Mouse (Mus musculus) stomach, embryonic 15.5 days (tissue): ENCODE measurements around the gene Ccdc40. TPM values are rescaled to one million over a fixed set of nuclear protein-coding genes. Genes with fewer than 3 reads are reported as not detected.

Experiments used
- ATAC-seq: fragments of 200-750 bp; cut with Nextera tagmentation; 2 replicates; pipeline ENCODE4 v1.8.0; 2017; ENCODE audit warnings: low read depth, moderate number of reproducible peaks, moderate TSS enrichment; ENCODE audit not compliant: insufficient read depth, low FRiP score
- H3K27ac ChIP-seq: fragments of 300-500 bp; sonication (generic); 2 replicates; pipeline ENCODE4 v1.5.1; 2015; ENCODE audit warnings: mild to moderate bottlenecking, inconsistent platforms
- H3K27me3 ChIP-seq: fragments of 300-500 bp; sonication (generic); replicated peaks from 2 replicates; pipeline ENCODE4 v1.6.1; 2015; ENCODE audit warnings: inconsistent platforms
- H3K36me3 ChIP-seq: fragments of 300-500 bp; sonication (generic); 2 replicates; pipeline ENCODE4 v1.6.1; 2015; ENCODE audit warnings: inconsistent platforms
- H3K4me1 ChIP-seq: fragments of 300-500 bp; sonication (generic); 2 replicates; pipeline ENCODE4 v1.6.1; 2015; ENCODE audit warnings: inconsistent platforms
- H3K4me2 ChIP-seq: fragments of 300-500 bp; sonication (generic); 2 replicates; pipeline ENCODE4 v1.6.1; 2015; ENCODE audit warnings: mild to moderate bottlenecking, inconsistent platforms
- H3K4me3 ChIP-seq: fragments of 300-500 bp; sonication (generic); replicated peaks from 2 replicates; pipeline ENCODE4 v1.5.1; 2015; ENCODE audit warnings: inconsistent platforms
- H3K9ac ChIP-seq: fragments of 300-500 bp; sonication (generic); 2 replicates; pipeline ENCODE4 v1.6.1; 2015; ENCODE audit warnings: inconsistent platforms
- H3K9me3 ChIP-seq: fragments of 300-500 bp; sonication (generic); 2 replicates; pipeline ENCODE4 v1.6.1; 2016; ENCODE audit warnings: inconsistent platforms
- WGBS: fragments of 180-500 bp; shearing (Covaris S2); methylation state at CpG from one replicate; pipeline ENCODE4 v1.1.7; 2015; 5-methylcytosine and 5-hydroxymethylcytosine counted together
- polyA plus RNA-seq: library from polyadenylated mRNA; unstranded; fragments of >200 nt; fragmentation: Nextera tagmentation; extraction: Ambion mirVana; gene quantifications from 2 replicates; pipeline ENCODE4 v1.2.1, GENCODE M21; 2015

Gene Ccdc40
- polyA plus RNA-seq, 1 experiment from 2014 or later = 2.6 TPM

DNA sequence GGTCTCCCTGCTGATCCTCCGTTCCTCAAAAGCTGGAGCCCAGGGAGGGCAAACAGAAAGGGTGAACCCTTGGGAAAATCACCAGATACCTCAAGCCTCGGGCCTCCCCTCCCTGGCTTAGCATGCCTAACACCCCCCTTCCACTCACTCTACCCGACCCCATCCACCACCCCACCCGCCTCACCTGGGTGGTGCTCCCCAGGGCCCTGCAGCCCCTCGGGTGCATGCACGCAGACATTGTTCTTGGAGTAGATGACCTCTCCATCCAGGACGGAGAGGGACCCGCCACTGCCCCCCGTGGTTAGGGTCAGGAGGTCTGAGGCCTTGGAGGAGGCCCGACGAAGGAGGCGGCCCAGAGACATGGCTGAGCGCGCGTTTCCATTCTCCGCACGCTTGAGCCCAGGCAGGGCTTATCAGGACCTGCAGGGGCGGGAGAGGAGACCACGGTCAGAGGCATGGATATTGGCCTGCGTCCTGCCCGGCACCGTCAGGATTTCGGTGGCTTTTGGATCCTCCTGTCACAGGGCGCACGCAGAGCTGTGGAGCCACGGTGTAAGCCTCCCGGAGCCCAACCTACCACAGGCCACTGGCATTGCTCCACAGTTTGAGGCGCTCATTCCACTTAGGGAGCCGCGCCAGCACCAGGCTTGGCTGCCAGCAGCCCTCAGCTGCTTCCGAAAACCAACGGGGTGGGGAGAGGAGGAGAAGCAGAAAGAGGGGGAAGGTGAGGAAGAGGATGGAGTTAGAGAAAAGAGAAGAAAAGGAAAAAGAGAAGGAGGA lies 17.9 kb upstream of the Ccdc40 start:
- 66% methylated on average over 32 of the region's 32 CpGs for WGBS
- H3K4me2 ChIP-seq = 0 out of 2 replicates have a peak overlapping the region, but pooled peaks have one; percentile 1
- H3K9ac ChIP-seq = no peak overlapping the region
- H3K4me1 ChIP-seq = peaks cover 50% of the 10 kb centered on the region
- H3K9me3 ChIP-seq = no peaks in the 10 kb centered on the region
- ATAC-seq = no peak
- H3K27ac ChIP-seq = peak overlapping the region; percentile 59
- no peak overlapping the region for H3K4me3 ChIP-seq
- H3K27me3 ChIP-seq = no peaks in the 10 kb centered on the region
- peaks cover 15% of the 10 kb centered on the region for H3K36me3 ChIP-seq

DNA sequence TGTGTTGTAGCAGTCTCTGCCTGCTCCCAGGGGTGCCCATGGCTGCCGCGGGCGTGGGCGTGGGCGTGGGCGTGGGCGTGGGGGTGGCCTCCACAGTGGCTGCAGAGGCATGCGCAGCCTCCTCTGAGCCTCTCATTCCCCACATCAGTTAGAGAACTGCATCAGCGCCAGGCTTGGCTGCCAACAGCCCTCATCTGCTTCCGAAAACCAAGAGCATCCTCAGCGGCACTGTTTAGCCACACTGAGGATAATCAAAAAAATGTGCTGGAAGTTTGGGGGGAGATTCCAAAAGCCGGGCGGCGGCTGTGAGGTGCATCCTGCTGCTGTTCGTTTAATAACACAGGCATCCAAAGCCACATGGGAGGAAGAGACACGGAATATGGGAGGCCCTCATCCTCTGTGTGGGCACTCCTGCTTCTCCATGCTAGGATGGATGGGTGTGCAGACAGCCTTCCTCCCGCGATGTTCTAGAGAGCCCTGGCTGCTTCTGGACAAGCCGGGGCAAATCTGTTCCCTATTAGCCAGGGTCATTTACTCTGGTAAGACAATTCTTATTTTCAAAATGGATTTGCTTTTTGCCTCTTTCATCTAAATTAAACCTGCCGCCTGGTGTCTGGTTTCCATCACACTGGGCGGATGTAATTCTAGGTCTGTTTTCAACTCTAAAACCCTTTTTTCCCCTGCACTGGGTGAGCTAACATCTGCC lies 16.6 kb upstream of the Ccdc40 start:
- Histone ChIP-seq H3K36me3 (peaks cover 13% of the 10 kb centered on the region), H3K4me3 (no peak overlapping the region), H3K4me1 (peaks cover 61% of the 10 kb centered on the region), H3K9ac (no peak overlapping the region), H3K9me3 (no peaks in the 10 kb centered on the region), H3K27me3 (no peaks in the 10 kb centered on the region), H3K27ac (no peak overlapping the region), H3K4me2 (no peak overlapping the region)
- ATAC-seq = no peak
- WGBS = 80% methylated on average over 21 of the region's 21 CpGs

DNA sequence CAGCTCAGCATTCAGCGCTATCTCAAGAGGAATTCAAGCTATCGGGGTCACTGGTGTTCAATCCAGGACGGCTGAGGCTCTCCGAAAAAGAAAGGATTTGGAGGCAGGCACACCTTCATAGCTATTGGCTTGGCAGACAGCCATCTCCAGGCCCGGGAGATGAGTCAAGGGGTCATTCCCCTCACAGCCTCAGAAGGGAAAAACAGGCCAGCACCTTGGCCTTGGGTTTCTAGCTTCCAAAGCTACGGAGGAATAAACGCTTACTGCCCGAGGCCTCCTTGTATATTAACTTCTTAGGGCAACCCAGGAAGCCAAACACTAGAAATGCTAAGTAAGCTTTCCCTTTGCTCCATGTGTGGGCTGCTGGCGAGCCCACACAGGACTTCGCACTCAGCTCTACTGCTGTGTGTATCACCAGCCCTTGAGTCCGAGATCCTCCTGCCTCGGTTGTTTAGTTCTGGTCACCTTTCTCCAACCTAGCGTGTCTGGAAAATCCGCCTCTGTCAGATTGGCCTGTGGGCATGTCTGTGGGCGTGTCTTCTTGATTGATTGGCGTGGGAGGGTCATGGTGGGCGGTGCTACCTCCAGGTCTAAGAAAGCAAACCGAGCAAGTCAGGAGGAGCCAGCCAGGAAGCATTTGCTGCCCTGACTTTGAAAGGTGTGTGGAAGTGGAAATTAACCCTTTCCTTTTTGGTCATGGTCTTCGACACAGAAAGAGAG lies 15.0 kb upstream of the Ccdc40 start:
- ATAC-seq = no peak
- H3K36me3 ChIP-seq = peaks cover 5% of the 10 kb centered on the region; the same call in 1 of the 2 replicates
- no peak overlapping the region for H3K4me2 ChIP-seq
- peaks cover 61% of the 10 kb centered on the region for H3K4me1 ChIP-seq
- no peak overlapping the region for H3K4me3 ChIP-seq
- H3K27me3 ChIP-seq = no peaks in the 10 kb centered on the region
- WGBS = 55% methylated on average over 19 of the region's 19 CpGs
- H3K9ac ChIP-seq = no peak overlapping the region
- no peaks in the 10 kb centered on the region for H3K9me3 ChIP-seq
- H3K27ac ChIP-seq = no peak overlapping the region

DNA sequence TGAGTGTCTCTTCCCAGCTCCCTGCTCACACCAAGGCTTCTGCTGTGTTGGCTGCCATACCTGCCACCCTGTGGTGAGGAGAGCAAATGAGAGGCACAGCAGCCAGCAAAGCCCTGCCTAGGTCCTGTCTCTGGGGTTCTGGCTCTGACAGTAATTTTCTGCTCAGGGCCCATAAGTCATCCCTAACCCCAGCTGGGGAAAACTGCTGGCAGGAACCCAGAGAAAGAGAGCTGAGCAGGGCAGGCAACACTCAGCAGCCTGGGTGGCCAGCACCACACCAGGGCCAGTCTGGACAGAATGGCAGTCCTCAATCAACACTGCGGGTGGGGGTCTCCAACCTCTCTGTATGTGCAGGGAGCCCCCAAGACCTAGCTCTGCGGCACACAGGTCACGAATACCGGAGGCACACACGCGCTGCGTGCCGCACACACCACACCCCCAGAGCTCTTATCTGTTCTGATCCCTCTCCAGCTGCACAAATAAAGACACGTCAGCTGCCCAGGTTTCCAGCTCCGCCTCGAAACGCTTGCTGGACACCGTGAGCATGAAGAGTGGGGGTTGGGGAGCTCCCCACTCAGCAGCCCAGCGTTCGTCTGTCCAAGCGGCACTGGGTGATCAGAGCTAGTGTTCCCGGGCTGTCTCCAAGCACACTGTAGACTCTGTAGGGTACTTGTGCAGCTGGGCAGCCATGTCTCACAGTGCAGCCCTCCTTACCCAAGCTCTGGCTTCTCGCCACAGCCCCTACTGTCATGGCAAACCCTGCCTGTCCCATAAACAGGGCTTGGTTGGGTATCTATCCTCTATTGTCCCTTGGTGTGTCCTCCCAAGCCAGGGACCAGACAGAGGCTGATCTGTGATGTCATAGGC lies 13.1 kb upstream of the Ccdc40 start:
- peak overlapping the region; percentile 65 for H3K4me2 ChIP-seq
- H3K36me3 ChIP-seq = no peaks in the 10 kb centered on the region
- peak overlapping the region; percentile 25; the same call in 1 of the 2 replicates for H3K9ac ChIP-seq
- peaks cover 56% of the 10 kb centered on the region for H3K4me1 ChIP-seq
- peak; percentile 88 for ATAC-seq
- peak overlapping the region; percentile 95 for H3K27ac ChIP-seq
- peak overlapping the region; percentile 28 for H3K4me3 ChIP-seq
- H3K9me3 ChIP-seq = no peaks in the 10 kb centered on the region
- 3% methylated on average over 18 of the region's 18 CpGs for WGBS
- H3K27me3 ChIP-seq = no peaks in the 10 kb centered on the region

DNA sequence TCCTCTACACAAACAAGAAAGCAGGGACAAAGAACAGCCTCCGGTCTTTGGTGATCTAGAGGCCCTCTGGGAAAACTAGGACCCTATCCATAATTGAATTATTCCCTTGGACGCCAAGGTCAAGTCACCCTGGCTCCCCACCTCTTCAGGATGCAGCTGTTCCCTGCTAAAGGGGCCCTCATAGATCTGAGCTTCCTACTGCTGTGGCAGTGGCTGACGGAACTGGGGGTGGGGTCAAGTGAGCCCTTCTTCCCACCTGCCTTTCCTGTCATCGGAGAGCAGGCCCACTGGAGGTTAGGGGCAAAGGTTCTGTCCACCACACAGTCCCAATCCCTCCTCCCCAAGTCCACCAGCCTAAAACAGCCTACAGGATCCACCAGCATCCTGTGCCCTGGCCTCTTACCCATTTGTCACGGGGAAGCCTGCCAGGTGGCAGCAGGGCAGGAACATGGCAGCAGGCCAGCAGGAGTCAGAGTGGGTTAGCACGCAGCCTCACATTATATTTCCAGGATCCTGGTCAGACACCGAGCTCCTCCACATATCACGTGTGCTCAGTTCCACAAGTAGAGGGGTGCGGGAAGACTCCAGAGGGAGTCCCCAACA lies 12.4 kb upstream of the Ccdc40 start:
- ATAC-seq = peak; percentile 9; the same call in 1 of the 2 replicates
- Histone ChIP-seq H3K27me3 (no peaks in the 10 kb centered on the region), H3K27ac (peak overlapping the region; percentile 95), H3K9me3 (no peaks in the 10 kb centered on the region), H3K9ac (0 out of 2 replicates have a peak overlapping the region, but pooled peaks have one; percentile 7), H3K4me3 (peak overlapping the region; percentile 28; the same call in 1 of the 2 replicates), H3K4me2 (peak overlapping the region; percentile 65), H3K36me3 (no peaks in the 10 kb centered on the region), H3K4me1 (peaks cover 53% of the 10 kb centered on the region)
- 27% methylated on average over 9 of the region's 9 CpGs for WGBS

DNA sequence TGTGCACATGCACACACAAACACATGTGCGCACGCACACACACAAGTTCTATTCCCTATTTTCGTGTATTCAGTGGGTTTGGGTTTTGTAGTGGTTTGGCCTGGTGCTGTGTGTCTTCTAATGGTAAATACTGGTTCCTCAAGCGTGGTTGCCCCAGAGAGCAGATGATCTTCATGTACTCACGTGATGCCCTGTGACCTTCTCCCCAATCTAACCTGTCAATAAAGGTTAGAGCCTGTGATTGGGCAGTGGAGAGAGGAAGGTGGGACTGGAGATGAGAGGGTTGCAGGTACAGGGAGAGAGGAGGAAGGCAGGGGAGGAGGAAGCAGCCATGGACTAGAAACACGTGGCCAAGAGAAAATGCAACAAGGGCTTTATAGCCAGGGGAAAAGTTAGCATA lies 10.5 kb upstream of the Ccdc40 start:
- 87% methylated on average over 6 of the region's 6 CpGs for WGBS
- no peaks in the 10 kb centered on the region for H3K36me3 ChIP-seq

DNA sequence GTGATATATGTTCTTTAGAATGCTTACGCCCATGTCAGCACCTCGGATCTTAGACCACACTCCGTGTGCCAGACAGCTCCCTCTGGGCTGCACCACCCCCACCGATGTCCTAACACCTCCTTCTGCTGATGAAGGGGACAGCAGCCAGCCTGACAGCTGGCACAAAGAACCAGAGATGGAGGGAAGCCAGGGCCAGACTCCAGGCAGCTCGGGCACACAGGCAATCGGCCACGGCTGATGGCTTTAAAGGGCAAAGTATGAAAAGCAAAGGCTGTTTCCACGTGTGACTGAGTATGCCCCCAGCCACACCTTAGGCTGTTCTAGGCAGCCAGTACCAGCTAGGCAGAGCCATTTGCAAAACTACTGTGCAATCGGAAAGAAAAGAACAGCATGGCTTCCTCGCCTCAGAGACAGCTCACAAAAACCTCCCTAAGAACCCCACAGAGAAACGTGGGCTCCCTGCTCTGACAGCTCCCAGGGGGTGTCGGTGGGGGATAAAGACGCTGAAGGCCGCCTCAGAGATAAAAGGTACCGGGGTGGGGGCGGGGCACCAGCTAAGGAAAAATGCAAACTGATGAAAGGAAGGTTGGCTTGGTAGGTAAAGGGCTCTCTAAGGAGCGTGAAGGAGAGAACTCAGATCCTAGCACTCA lies 8.4 kb upstream of the Ccdc40 start:
- H3K9me3 ChIP-seq = no peaks in the 10 kb centered on the region
- no peak overlapping the region for H3K27ac ChIP-seq
- H3K4me2 ChIP-seq = no peak overlapping the region
- 36% methylated on average over 17 of the region's 17 CpGs for WGBS
- peaks cover 39% of the 10 kb centered on the region for H3K4me1 ChIP-seq
- no peak overlapping the region for H3K9ac ChIP-seq
- ATAC-seq = no peak
- H3K4me3 ChIP-seq = no peak overlapping the region
- H3K36me3 ChIP-seq = no peaks in the 10 kb centered on the region
- no peaks in the 10 kb centered on the region for H3K27me3 ChIP-seq

More for the DNA sequence above, 10.5 kb upstream of the Ccdc40 start:
- H3K4me2 ChIP-seq = no peak overlapping the region
- H3K27me3 ChIP-seq = no peaks in the 10 kb centered on the region
- H3K9me3 ChIP-seq = no peaks in the 10 kb centered on the region
- H3K27ac ChIP-seq = no peak overlapping the region
- no peak overlapping the region for H3K9ac ChIP-seq
- peaks cover 51% of the 10 kb centered on the region for H3K4me1 ChIP-seq
- H3K4me3 ChIP-seq = no peak overlapping the region
- ATAC-seq = no peak

DNA sequence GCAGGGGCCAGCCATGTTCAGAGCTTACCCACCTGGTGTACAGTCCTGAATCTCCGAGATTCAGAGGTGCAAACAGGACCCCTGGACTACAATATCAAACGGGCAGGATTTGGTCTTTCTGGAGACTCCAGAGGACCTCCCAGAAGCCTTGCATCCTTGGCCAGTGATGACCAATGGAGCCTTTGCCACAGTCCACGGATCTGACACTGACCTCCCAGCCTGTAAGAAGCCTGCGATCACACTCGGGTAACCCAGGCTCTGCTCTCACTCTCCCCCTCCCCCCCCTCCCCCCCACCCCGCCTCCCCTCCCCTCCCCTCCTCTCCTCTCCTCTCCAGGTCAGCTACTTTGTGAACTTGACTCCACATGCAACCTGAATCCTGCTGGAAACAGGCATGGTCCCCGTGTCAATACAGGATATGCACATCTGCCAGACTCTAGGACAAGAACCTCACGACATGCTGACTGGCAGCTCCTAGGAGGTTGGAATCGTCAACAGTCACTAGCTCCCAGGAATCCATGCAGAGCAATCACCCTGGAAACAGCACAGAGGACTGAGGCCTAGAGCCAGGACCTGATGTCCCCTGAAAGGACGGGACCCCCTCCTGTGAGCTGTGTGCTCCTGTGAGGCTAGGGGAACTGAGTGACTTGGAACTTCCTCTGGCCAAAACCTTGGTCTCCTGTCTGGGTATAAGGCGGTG lies 6.4 kb upstream of the Ccdc40 start:
- peaks cover 34% of the 10 kb centered on the region for H3K4me1 ChIP-seq
- H3K9me3 ChIP-seq = no peaks in the 10 kb centered on the region
- no peaks in the 10 kb centered on the region for H3K36me3 ChIP-seq
- no peak for ATAC-seq
- 53% methylated on average over 9 of the region's 11 CpGs for WGBS
- no peak overlapping the region for H3K4me3 ChIP-seq
- H3K4me2 ChIP-seq = no peak overlapping the region
- no peaks in the 10 kb centered on the region for H3K27me3 ChIP-seq
- H3K9ac ChIP-seq = no peak overlapping the region
- no peak overlapping the region for H3K27ac ChIP-seq

DNA sequence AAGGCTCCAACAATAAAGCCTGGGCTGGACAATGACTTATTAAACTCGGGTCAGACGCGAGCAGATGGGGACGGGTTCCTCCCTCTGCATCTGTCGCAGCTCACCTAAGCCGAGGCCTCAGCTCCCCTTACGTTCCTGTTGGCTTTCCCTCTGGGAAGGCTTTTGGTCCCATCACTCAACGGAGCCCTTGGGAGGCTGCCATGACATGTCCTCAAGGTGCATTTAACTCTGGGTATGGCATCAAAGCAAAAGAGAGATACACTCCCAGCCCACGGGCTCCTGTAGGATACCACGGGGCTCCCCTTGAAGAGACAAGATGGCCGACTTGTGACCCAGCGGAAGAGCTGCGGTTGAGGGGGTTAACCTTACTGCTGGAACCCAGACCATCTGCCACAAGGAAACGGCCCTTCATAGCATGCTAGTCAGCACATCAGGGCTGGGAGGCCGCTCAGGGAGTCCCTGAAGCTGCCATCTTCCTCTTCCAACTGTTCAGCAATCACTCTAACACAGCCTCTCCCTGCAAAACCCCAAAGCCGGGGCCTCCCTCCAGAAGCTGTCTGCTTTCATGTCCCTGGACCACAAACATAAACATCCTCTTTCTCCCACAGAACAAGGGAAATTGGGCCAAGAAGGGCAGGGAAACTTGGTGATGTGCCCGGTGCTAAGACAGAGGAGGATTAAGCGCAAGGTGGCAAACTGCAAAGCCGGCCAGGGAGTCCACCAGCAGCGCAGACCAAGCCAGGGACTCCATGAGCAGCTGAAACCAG lies 5.1 kb upstream of the Ccdc40 start:
- Histone ChIP-seq H3K27ac (peak overlapping the region; percentile 54; the same call in 1 of the 2 replicates), H3K9ac (no peak overlapping the region), H3K4me3 (no peak overlapping the region), H3K9me3 (no peaks in the 10 kb centered on the region), H3K4me2 (peak overlapping the region; percentile 14; the same call in 1 of the 2 replicates), H3K4me1 (peaks cover 40% of the 10 kb centered on the region), H3K27me3 (no peaks in the 10 kb centered on the region), H3K36me3 (no peaks in the 10 kb centered on the region)
- 68% methylated on average over 20 of the region's 20 CpGs for WGBS
- ATAC-seq = no peak

DNA sequence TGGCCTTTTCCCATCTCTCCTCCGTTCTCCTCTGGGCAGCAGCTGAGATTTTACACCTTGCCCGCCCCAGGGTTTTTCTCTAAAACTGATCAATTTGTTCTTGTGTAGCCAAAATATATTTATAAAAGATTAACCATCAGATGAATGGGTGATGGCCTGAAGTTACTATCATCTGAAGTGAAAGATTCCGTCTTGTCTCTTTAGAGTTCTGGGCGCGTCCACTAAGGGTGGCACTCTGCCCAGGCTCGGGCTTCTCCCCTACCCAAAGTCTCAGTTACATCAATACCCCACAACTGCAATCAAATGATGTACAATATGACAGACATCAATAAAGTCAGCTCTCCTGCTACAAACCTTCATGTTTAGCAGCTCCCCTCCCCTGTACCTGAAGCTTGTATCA lies 3.4 kb upstream of the Ccdc40 start:
- Histone ChIP-seq H3K4me3 (no peak overlapping the region), H3K36me3 (no peaks in the 10 kb centered on the region), H3K4me2 (no peak overlapping the region), H3K9me3 (no peaks in the 10 kb centered on the region), H3K27ac (no peak overlapping the region), H3K9ac (no peak overlapping the region), H3K27me3 (no peaks in the 10 kb centered on the region), H3K4me1 (peaks cover 46% of the 10 kb centered on the region)
- whole genome bisulfite sequencing = 88% methylated on average over 6 of the region's 6 CpGs
- no peak for ATAC-seq
